Mouse (Mus musculus): Measurements from ENCODE around the gene Megf11.

The Megf11 gene

GRCm38 (mm10) chr9:64568467-64569260 is 183.2 kb downstream of the Megf11 start:
- DNase-seq, result no peak

GRCm38 (mm10) chr9:64570448-64570847 is 185.0 kb downstream of the Megf11 start:
- DNase-seq, result no peak

GRCm38 (mm10) chr9:64571091-64571490 is 185.7 kb downstream of the Megf11 start:
- DNase-seq, result no peak

- no peak for DNase-seq
Observed at GRCm38 (mm10) chr9:64572629-64573190, 187.3 kb downstream of the Megf11 start.

- DNase-seq, result no peak
Observed at GRCm38 (mm10) chr9:64575658-64576057, 190.2 kb downstream of the Megf11 start.

- DNase-seq, result no peak
Observed at GRCm38 (mm10) chr9:64576143-64576878, 190.9 kb downstream of the Megf11 start.

- no peak for DNase-seq
Observed at GRCm38 (mm10) chr9:64577156-64577555, 191.7 kb downstream of the Megf11 start.

GRCm38 (mm10) chr9:64578014-64578413 is 192.6 kb downstream of the Megf11 start:
- no peak for DNase-seq

GRCm38 (mm10) chr9:64579306-64579705 is 193.9 kb downstream of the Megf11 start:
- DNase-seq, result no peak

- DNase-seq, result no peak
Observed at GRCm38 (mm10) chr9:64586292-64586691, 200.9 kb downstream of the Megf11 start.

GRCm38 (mm10) chr9:64587991-64588390 is 202.6 kb downstream of the Megf11 start:
- no peak for DNase-seq

- no peak for DNase-seq
Observed at GRCm38 (mm10) chr9:64590634-64591041, 205.2 kb downstream of the Megf11 start.

- no peak for DNase-seq
Observed at GRCm38 (mm10) chr9:64591436-64591835, 206.0 kb downstream of the Megf11 start.

- no peak for DNase-seq
Observed at GRCm38 (mm10) chr9:64594442-64594841, 209.0 kb downstream of the Megf11 start.

GRCm38 (mm10) chr9:64598427-64598826 is 213.0 kb downstream of the Megf11 start:
- DNase-seq, result no peak

- DNase-seq, result no peak
Observed at GRCm38 (mm10) chr9:64600731-64601130, 215.3 kb downstream of the Megf11 start.

- DNase-seq, result no peak
Observed at GRCm38 (mm10) chr9:64602895-64603294, 217.5 kb downstream of the Megf11 start.

- DNase-seq, result no peak
Observed at GRCm38 (mm10) chr9:64604217-64604711, 218.8 kb downstream of the Megf11 start.

- DNase-seq, result no peak
Observed at GRCm38 (mm10) chr9:64605077-64605714, 219.8 kb downstream of the Megf11 start.

- DNase-seq, result no peak
Observed at GRCm38 (mm10) chr9:64605735-64606349, 220.4 kb downstream of the Megf11 start.

- no peak for DNase-seq
Observed at GRCm38 (mm10) chr9:64607049-64607448, 221.6 kb downstream of the Megf11 start.

GRCm38 (mm10) chr9:64609546-64609945 is 224.1 kb downstream of the Megf11 start:
- no peak for DNase-seq

Data from spleen, adult 18-20 months (tissue).